11 mouse cellular contexts compared by ENCODE assay signal in genomic region chr13:81278669-81279350, GRCm38 (mm10).
"Had no signal": no experiment of that assay in that cellular context is flagged by ENCODE, and none has a peak within 500 bp of the region (broad histone marks: within the 10 kb centered on the region; RNA-seq: fewer than 3 reads in every experiment).

No protein-coding gene starts in this region.

- H3K27ac ChIP-seq: limb, embryonic 15.5 days; liver, embryonic 13.5 days; midbrain, embryonic 15.5 days; neural tube, embryonic 12.5 days had no signal

- H3K27me3 ChIP-seq: limb, embryonic 15.5 days; liver, embryonic 13.5 days; megakaryocyte, embryonic 14.5 days; midbrain, embryonic 15.5 days; neural tube, embryonic 12.5 days had no signal

- H3K9me3 ChIP-seq: limb, embryonic 15.5 days; liver, embryonic 13.5 days; midbrain, embryonic 15.5 days; neural tube, embryonic 12.5 days had no signal

- ATAC-seq: midbrain, embryonic 15.5 days had no signal

- H3K9ac ChIP-seq: limb, embryonic 15.5 days; liver, embryonic 13.5 days; midbrain, embryonic 15.5 days; neural tube, embryonic 12.5 days had no signal

- H3K36me3 ChIP-seq: limb, embryonic 15.5 days; liver, embryonic 13.5 days; midbrain, embryonic 15.5 days; neural tube, embryonic 12.5 days had no signal

- H3K4me3 ChIP-seq: limb, embryonic 15.5 days; liver, embryonic 13.5 days; megakaryocyte, embryonic 14.5 days; midbrain, embryonic 15.5 days; neural tube, embryonic 12.5 days had no signal

- DNase-seq: kidney, adult 8-10 months; layer of hippocampus, adult 9-11 months; layer of hippocampus, postnatal 36 days; liver, embryonic 13.5 days; lung, postnatal 4 days; thymus, postnatal 14 days had no signal

- H3K4me1 ChIP-seq: limb, embryonic 15.5 days; liver, embryonic 13.5 days; megakaryocyte, embryonic 14.5 days; midbrain, embryonic 15.5 days; neural tube, embryonic 12.5 days had no signal

- H3K4me2 ChIP-seq: limb, embryonic 15.5 days; liver, embryonic 13.5 days; midbrain, embryonic 11.5 days; midbrain, embryonic 15.5 days; neural tube, embryonic 12.5 days had no signal
